In genomic region chr8:95226251-95227150, GRCm38 (mm10) we compare ENCODE assay signal across 19 mouse cellular contexts. TPM values are rescaled to one million over a fixed set of nuclear protein-coding genes. Genes with fewer than 3 reads are reported as not detected.
DNase-seq lines count a peak whose midpoint lies in the region; ATAC-seq and TF ChIP-seq lines count a peak whose summit lies in the region.
"Had no signal": no experiment of that assay in that cellular context is flagged by ENCODE, and none has a peak within 500 bp of the region (broad histone marks: within the 10 kb centered on the region; RNA-seq: fewer than 3 reads in every experiment).

No protein-coding gene starts in this region.

- intact Hi-C loops in gastrocnemius, adult 2 months (cut with DNase I) = no loop called here

- H3K27me3 ChIP-seq in kidney, embryonic 16.5 days (ENCODE audit: insufficient read depth, low read length) = no peaks in the 10 kb centered on the region
- no peaks in the 10 kb centered on the region for H3K27me3 ChIP-seq in intestine, embryonic 15.5 days (replicated peaks)
- H3K27me3 ChIP-seq: liver, embryonic 12.5 days; neural tube, embryonic 13.5 days had no signal

- peak overlapping the region; percentile 74 for H3K27ac ChIP-seq in gastrocnemius, adult 2 months
- peak overlapping the region; percentile 46; the same call in 1 of the 2 replicates for H3K27ac ChIP-seq in kidney, embryonic 16.5 days (ENCODE audit: low read length)
- peak overlapping the region; percentile 53 for H3K27ac ChIP-seq in brown adipose tissue, adult 24 weeks (replicated peaks; ENCODE audit: low read depth, low read length)
- no peak overlapping the region for H3K27ac ChIP-seq in intestine, embryonic 15.5 days
- H3K27ac ChIP-seq: hindbrain, embryonic 10.5 days; kidney, postnatal 0 days; liver, embryonic 12.5 days; neural tube, embryonic 13.5 days had no signal

- no peak overlapping the region for H3K4me3 ChIP-seq in gastrocnemius, adult 2 months
- H3K4me3 ChIP-seq in kidney, embryonic 16.5 days (ENCODE audit: low read length) = no peak overlapping the region
- H3K4me3 ChIP-seq in brown adipose tissue, adult 24 weeks (ENCODE audit: insufficient read depth, low read depth, low read length) = no peak overlapping the region
- no peak overlapping the region for H3K4me3 ChIP-seq in lung, adult 2 months (replicated peaks; ENCODE audit: extremely low read depth, low read depth, low read length)
- H3K4me3 ChIP-seq in intestine, embryonic 15.5 days (replicated peaks) = no peak overlapping the region
- H3K4me3 ChIP-seq: hindbrain, embryonic 10.5 days; liver, embryonic 12.5 days; neural tube, embryonic 13.5 days had no signal

- H3K4me2 ChIP-seq in kidney, embryonic 16.5 days (replicated peaks; ENCODE audit: low read depth, low read length) = no peak overlapping the region
- no peak overlapping the region for H3K4me2 ChIP-seq in intestine, embryonic 15.5 days (replicated peaks)
- H3K4me2 ChIP-seq: liver, embryonic 12.5 days; neural tube, embryonic 13.5 days had no signal

- TF ChIP-seq CTCF in gastrocnemius, adult 2 months (IDR thresholded peaks at IDR 0.05) = no peak
- no peak for TF ChIP-seq CTCF in lung, adult 2 months (IDR thresholded peaks at IDR 0.05; ENCODE audit: insufficient read depth, low read length)

- no peaks in the 10 kb centered on the region for H3K36me3 ChIP-seq in kidney, embryonic 16.5 days (ENCODE audit: insufficient read depth, low read length)
- H3K36me3 ChIP-seq in intestine, embryonic 15.5 days = no peaks in the 10 kb centered on the region
- H3K36me3 ChIP-seq: hindbrain, embryonic 10.5 days; liver, embryonic 12.5 days; neural tube, embryonic 13.5 days had no signal

- 38% methylated on average over 7 of the region's 7 CpGs for WGBS in kidney, embryonic 16.5 days
- 46% methylated on average over 7 of the region's 7 CpGs for WGBS in lung, adult 2 months
- 57% methylated on average over 7 of the region's 7 CpGs for WGBS in intestine, embryonic 15.5 days

- no peak for TF ChIP-seq POLR2A in lung, adult 2 months (IDR thresholded peaks at IDR 0.05; ENCODE audit: borderline replicate concordance, extremely low read depth, low read depth, low read length)

- peaks cover 11% of the 10 kb centered on the region for H3K4me1 ChIP-seq in kidney, embryonic 16.5 days (ENCODE audit: insufficient read depth, low read length)
- peaks cover 4% of the 10 kb centered on the region; the same call in 1 of the 2 replicates for H3K4me1 ChIP-seq in brown adipose tissue, adult 24 weeks (ENCODE audit: control insufficient read depth, insufficient read depth, insufficient read length, low read length)
- H3K4me1 ChIP-seq in lung, adult 2 months (ENCODE audit: control insufficient read depth, insufficient read depth, low read length) = peaks cover 4% of the 10 kb centered on the region; the same call in 1 of the 2 replicates
- no peaks in the 10 kb centered on the region for H3K4me1 ChIP-seq in intestine, embryonic 15.5 days (replicated peaks)
- H3K4me1 ChIP-seq: liver, embryonic 12.5 days had no signal

- DNase-seq in gastrocnemius, adult 2 months = no peak
- no peak for DNase-seq in gastrocnemius, postnatal 10 days
- DNase-seq in kidney, adult 8-10 months = no peak
- DNase-seq in mesoderm, embryonic 11.5 days (ENCODE audit: low read depth, low spot score) = peak; percentile 22
- DNase-seq in lung, adult 2 months = no peak
- DNase-seq: cerebellum, adult 11-12 months; cerebellum, postnatal 36 days; layer of hippocampus, adult 9-11 months; right cerebral cortex, postnatal 4 days; thymus, adult 2 months had no signal

- ATAC-seq in kidney, embryonic 16.5 days (ENCODE audit: low FRiP score, low TSS enrichment) = no peak
- ATAC-seq in intestine, embryonic 15.5 days = no peak
- ATAC-seq: forebrain, embryonic 14.5 days; inflammation-experienced regulatory T-cells, adult 6 months; liver, embryonic 12.5 days had no signal

- H3K9ac ChIP-seq in kidney, embryonic 16.5 days (replicated peaks; ENCODE audit: low read length) = no peak overlapping the region
- H3K9ac ChIP-seq in intestine, embryonic 15.5 days = no peak overlapping the region
- H3K9ac ChIP-seq: liver, embryonic 12.5 days; neural tube, embryonic 13.5 days had no signal

- no peaks in the 10 kb centered on the region for H3K9me3 ChIP-seq in kidney, embryonic 16.5 days (ENCODE audit: low read length)
- no peaks in the 10 kb centered on the region for H3K9me3 ChIP-seq in intestine, embryonic 15.5 days
- H3K9me3 ChIP-seq: hindbrain, embryonic 10.5 days; liver, embryonic 12.5 days; neural tube, embryonic 13.5 days had no signal

RNA-seq across cellular contexts. Expression of gene Kifc3, which starts 23.9 kb away (rescaled TPM):
- 10 to 100 TPM in 1 of 2 experiments, 1 to 10 TPM in 1; 5.2 to 11.4 TPM for total RNA-seq in gastrocnemius, adult 2 months (2021)
- total RNA-seq in gastrocnemius, postnatal 10 days (2021) = 10 to 100 TPM; 20.8 to 22.8 TPM
- polyA plus RNA-seq in kidney, embryonic 16.5 days (2015; fragmentation: Nextera tagmentation; extraction: Ambion mirVana) = 32.5 and 37.7 TPM in 2 replicates
- polyA plus RNA-seq in brown adipose tissue, adult 24 weeks (2012; ENCODE audit: insufficient read depth, insufficient read length, missing spikeins) = 24.4 and 29.3 TPM in 2 replicates
- 93.2 and 95.3 TPM in 2 replicates for polyA plus RNA-seq in lung, adult 2 months (2012; rRNA removed)
- 28.6 and 31.3 TPM in 2 replicates for polyA plus RNA-seq in intestine, embryonic 15.5 days (2015; fragmentation: Nextera tagmentation; extraction: Ambion mirVana)
